Mouse (Mus musculus) E14TG2a.4 (cell line): ENCODE measurements around the gene Hist1h2bg.

ENCODE experiments used
- H3K27me3 ChIP-seq: 2 replicates; pipeline ENCODE4 v1.6.1; 2014; ENCODE audit warnings: low read length, control low read depth; ENCODE audit not compliant: insufficient read depth
- H3K36me3 ChIP-seq: 2 replicates; pipeline ENCODE4 v1.6.1; 2014; ENCODE audit warnings: low read length, control low read depth; ENCODE audit not compliant: insufficient read depth
- H3K4me1 ChIP-seq: replicated peaks from 2 replicates; pipeline ENCODE4 v1.6.1; 2014; ENCODE audit warnings: low read depth, low read length, control low read depth
- H3K4me3 ChIP-seq: replicated peaks from 2 replicates; pipeline ENCODE4 v1.5.1; 2014; ENCODE audit warnings: mild to moderate bottlenecking, low read length
- H3K9me3 ChIP-seq: 2 replicates; pipeline ENCODE4 v1.6.1; 2014; ENCODE audit warnings: low read length, control low read depth
- CTCF ChIP-seq: conservative IDR thresholded peaks from 2 replicates; pipeline ENCODE4 v1.5.1; 2014; ENCODE audit warnings: low read length
- NANOG ChIP-seq: IDR thresholded peaks from 2 replicates; pipeline ENCODE4 v1.6.1; 2014; ENCODE audit warnings: borderline replicate concordance, low read length, mixed read lengths
- POU5F1 ChIP-seq: IDR thresholded peaks from 2 replicates; pipeline ENCODE4 v1.6.1; 2014; ENCODE audit warnings: low read length, borderline replicate concordance

Gene Hist1h2bg

DNA sequence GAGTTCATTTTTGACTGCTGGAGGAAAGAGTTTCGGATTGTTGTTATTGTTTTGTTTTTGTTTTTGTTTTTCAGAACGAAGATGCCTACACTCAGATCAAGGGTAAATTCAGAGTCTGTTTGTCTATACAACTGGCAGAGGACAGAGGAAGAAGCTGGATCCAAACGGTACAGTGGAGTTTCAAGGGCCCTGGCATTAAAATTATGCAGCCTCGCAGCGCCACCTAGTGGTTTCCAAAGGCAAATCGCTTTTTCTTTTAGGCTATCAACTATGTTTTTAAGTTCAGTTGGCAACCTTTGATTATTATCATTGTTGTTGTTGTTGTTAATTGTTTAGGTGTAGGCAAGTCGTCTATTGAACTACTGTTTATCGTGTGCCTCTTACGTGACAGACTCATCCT lies 26.8 kb downstream of the Hist1h2bg start:
- Histone ChIP-seq H3K9me3 (peaks cover 14% of the 10 kb centered on the region), H3K27me3 (no peaks in the 10 kb centered on the region), H3K4me3 (no peak overlapping the region), H3K4me1 (peaks cover 40% of the 10 kb centered on the region), H3K36me3 (no peaks in the 10 kb centered on the region)
- peak; percentile 65 for TF ChIP-seq CTCF
- TF ChIP-seq POU5F1, result no peak

DNA sequence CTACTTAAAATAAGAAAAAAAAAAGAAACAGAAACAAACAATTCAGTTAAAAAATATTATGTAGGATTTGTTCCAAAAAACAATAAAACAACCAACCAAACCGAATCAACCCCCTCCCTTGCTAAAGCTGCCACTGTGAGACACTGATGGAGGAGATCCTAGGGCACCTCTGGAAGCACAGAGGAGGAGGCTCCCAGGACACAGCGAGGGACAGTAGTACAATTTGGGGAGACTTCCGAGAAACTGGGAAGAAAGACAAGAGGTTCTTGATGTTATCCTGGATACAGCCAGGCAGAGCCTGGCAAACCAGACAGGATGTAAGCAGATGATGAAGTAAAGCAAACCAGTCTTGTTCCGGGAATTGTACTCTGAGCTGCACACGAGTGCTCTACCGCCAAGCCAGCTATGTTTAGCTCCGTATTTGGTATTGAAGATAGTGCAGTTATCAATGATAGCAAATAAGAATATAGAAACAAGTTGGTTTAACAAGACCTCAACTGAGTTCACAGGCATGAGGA lies 32.0 kb downstream of the Hist1h2bg start:
- no peak overlapping the region for H3K4me3 ChIP-seq
- H3K27me3 ChIP-seq, result peaks cover 6% of the 10 kb centered on the region; the same call in 1 of the 2 replicates
- H3K36me3 ChIP-seq, result no peaks in the 10 kb centered on the region
- TF ChIP-seq POU5F1 (no peak), NANOG (no peak), CTCF (no peak)
- no peaks in the 10 kb centered on the region for H3K9me3 ChIP-seq
- H3K4me1 ChIP-seq, result no peaks in the 10 kb centered on the region

DNA sequence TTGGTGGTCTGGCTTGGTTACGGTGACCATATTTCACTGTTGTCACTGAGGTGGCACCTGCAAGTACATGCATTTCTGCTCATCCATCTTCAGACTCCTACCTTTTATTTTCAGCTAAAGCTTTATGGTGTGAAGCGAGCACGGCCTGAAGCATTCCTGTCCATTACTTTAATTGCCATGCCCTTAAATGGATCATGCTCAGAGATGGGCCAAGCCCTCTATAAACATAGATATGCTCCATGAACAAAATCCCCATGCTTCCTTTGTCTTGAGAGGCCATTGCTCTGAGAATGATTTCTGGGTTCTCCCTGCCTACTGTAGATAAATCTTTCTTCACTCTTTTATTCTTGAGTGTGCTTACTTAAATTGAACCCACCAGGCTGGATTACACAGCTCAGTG lies 33.3 kb downstream of the Hist1h2bg start:
- H3K27me3 ChIP-seq, result peaks cover 6% of the 10 kb centered on the region; the same call in 1 of the 2 replicates
- H3K36me3 ChIP-seq, result no peaks in the 10 kb centered on the region
- H3K9me3 ChIP-seq, result no peaks in the 10 kb centered on the region
- no peak overlapping the region for H3K4me3 ChIP-seq
- TF ChIP-seq NANOG (no peak), CTCF (no peak), POU5F1 (no peak)
- no peaks in the 10 kb centered on the region for H3K4me1 ChIP-seq

DNA sequence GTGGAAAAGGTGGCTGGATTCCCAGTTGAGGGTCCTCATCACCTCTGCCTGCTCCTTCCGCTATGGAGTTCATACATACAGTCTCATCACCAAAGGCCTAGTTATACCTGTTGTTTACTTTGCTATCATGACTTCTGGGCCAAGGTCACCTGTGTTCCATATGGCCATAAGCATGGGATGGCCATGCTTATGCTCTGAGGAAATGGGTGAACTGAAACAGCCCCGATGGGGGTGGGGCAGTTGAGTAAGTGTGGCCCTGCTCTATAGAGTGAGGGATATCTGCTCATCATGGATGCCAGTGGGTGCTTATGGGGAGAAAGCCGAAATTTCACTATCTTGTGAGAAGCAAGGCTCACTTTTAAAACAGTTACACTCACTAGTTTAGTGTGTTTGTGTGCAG lies 33.9 kb downstream of the Hist1h2bg start:
- TF ChIP-seq POU5F1 (no peak), NANOG (no peak), CTCF (no peak)

DNA sequence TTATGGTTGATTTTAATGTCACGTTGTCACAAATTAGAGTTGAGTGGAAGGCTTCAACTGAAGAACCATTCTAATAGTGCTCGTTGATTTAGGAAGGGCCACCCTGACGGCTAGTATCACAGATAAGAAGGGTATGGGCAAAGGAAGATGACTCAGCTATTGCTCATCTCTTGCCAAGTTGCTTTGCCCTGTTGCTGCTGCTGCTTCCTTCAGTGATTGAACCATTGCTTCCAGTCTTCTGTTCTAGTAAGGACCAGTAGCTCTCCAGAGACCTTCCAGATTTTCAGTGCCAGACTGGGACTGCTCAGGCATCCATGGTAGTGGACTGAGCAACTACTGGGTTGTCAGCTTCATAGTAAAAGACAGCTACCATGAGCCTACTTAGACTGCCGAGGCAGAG lies 38.0 kb downstream of the Hist1h2bg start:
- H3K36me3 ChIP-seq, result no peaks in the 10 kb centered on the region
- no peaks in the 10 kb centered on the region for H3K9me3 ChIP-seq
- TF ChIP-seq CTCF (no peak), NANOG (no peak), POU5F1 (no peak)
- H3K4me3 ChIP-seq, result no peak overlapping the region
- peaks cover 3% of the 10 kb centered on the region; the same call in 1 of the 2 replicates for H3K27me3 ChIP-seq
- no peaks in the 10 kb centered on the region for H3K4me1 ChIP-seq

More for the DNA sequence above, 33.9 kb downstream of the Hist1h2bg start:
- Histone ChIP-seq H3K4me3 (no peak overlapping the region), H3K36me3 (no peaks in the 10 kb centered on the region), H3K4me1 (no peaks in the 10 kb centered on the region), H3K27me3 (peaks cover 6% of the 10 kb centered on the region; the same call in 1 of the 2 replicates), H3K9me3 (no peaks in the 10 kb centered on the region)

DNA sequence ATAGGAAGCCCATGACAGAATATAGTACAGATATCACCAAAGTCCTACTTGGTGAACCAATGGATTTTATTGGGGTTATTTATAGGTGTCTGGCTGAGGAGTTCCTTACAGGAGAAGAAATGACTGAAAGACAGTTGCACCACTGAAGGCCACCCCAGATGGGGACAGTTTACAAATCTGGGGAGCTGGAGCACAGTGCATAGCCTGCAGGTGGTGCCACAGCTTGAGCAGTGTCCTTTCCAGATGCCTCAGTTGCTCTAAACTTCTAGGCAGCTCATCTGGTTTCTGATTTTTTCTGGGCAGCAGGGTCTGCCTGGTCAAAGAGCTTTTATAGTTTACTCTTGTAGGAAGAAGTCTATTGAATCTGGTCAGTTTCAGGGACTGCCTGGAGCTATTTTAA lies 38.6 kb downstream of the Hist1h2bg start:
- Histone ChIP-seq H3K9me3 (no peaks in the 10 kb centered on the region), H3K4me1 (no peaks in the 10 kb centered on the region), H3K36me3 (no peaks in the 10 kb centered on the region), H3K4me3 (no peak overlapping the region), H3K27me3 (peaks cover 3% of the 10 kb centered on the region; the same call in 1 of the 2 replicates)
- TF ChIP-seq POU5F1 (no peak), NANOG (no peak), CTCF (no peak)

DNA sequence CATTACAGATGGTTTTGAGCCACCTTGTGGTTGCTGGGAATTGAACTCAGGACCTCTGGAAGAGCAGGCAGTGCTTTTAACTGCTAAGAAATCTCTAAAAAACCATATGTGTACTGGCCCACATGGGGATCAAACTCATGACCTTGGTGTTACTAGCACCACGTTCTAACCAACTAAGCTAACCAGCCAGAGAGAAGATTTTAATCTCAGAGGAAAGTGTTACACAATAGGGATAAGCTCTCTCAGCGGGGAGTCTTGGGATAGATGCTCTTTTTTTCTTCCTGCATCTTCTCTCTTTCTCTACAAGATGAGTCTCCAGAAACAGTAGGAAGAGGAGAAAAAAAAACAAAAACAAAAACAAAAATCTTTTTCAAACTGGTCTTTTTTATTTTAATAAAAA lies 39.2 kb downstream of the Hist1h2bg start:
- TF ChIP-seq NANOG (no peak), CTCF (no peak)
- no peaks in the 10 kb centered on the region for H3K9me3 ChIP-seq
- H3K36me3 ChIP-seq, result no peaks in the 10 kb centered on the region
- H3K4me1 ChIP-seq, result no peaks in the 10 kb centered on the region
- H3K27me3 ChIP-seq, result no peaks in the 10 kb centered on the region
- no peak overlapping the region for H3K4me3 ChIP-seq

DNA sequence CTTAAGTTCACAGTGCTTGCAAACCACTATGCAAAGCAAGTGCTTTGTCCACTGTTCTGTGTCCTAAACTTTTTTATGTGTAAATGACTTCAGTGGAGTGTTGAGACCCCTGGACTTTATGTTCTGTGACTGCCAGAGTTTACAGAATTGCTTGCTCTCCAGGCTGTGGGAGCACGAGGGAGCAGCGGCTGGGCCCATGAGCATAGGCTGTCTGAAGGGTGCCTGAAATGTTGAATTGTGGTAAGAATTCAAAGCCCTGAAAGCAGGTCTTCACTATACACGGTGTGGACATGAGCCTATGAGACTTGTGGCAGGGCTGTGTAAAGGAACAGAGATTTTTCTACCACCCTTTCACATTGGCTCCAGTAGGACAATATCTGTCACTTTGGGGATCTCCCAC lies 40.4 kb downstream of the Hist1h2bg start:
- Histone ChIP-seq H3K4me1 (no peaks in the 10 kb centered on the region), H3K9me3 (no peaks in the 10 kb centered on the region), H3K4me3 (no peak overlapping the region), H3K27me3 (no peaks in the 10 kb centered on the region), H3K36me3 (no peaks in the 10 kb centered on the region)
- TF ChIP-seq NANOG (no peak), CTCF (no peak), POU5F1 (no peak)

DNA sequence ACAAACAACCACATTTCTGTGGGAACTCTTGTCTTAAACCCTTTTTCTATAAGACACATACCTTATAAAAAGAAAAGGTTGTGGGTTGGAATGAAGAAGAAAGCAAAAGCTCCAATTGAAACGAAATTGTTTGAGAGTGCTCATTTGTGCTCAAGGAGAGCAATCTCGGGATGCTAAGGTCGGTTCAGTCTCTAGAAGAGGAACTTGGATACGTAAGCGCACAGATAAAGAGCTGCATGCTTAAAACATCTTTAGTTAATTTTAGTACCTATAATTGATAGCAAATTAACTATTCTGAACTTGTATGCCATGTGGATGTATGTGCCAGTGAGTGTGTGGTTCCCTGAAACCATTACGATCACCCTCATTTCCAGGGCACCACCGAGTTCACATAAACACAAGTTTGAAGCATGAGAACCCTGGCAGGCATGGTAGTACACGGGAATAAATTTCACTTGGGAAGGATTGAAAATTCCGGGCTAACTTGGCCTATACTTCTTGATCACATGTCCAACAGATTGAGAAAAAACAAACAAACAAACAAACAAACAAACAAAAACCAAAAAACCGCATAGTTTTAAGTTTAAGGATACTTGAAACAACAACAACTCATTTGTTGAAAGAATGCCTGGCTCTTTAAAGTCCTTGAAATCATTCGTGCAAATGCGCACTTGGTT lies 49.0 kb downstream of the Hist1h2bg start:
- H3K9me3 ChIP-seq, result no peaks in the 10 kb centered on the region
- peaks cover 28% of the 10 kb centered on the region for H3K27me3 ChIP-seq
- peak overlapping the region; percentile 82 for H3K4me3 ChIP-seq
- no peaks in the 10 kb centered on the region for H3K36me3 ChIP-seq
- TF ChIP-seq NANOG (no peak), POU5F1 (no peak), CTCF (no peak)
- peaks cover 28% of the 10 kb centered on the region for H3K4me1 ChIP-seq
